Mouse (Mus musculus): ENCODE measurements at regions not wholly inside any gene's neighbourhood (a gene's known extent, or its start where the extent isn't known, plus 50 kb on each side); places are given as distances from the start of the nearest gene placed in this dataset.

DNA sequence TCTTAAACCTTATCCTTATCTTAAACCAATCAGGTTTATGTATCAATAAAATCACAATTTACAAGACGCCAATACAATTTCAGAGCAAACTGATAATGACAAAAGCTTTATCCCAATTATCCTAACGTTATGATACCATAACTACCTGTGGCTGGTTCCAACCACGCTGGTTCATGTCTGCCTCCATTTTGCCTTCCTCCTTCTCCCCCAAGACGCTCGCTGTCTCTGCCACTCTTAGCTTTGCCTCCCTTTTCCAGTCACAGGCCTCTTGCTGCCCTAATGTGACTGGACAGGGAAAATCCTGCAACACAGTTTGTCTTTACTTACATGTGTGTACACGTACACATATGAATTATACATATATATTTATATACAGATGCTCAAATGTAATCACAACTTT lies 101.3 kb upstream of the Cpm start:
- no peak for DNase-seq (ENCODE audit: low spot score in 2 of 2)

- DNase-seq (ENCODE audit: low spot score in 2 of 2): no peak
Observed at GRCm38 (mm10) chr10:117527243-117527642, 102.1 kb upstream of the Cpm start.

GRCm38 (mm10) chr10:117526834-117527188 lies 102.5 kb upstream of the Cpm start:
- no peak for DNase-seq (ENCODE audit: low spot score in 2 of 2)

DNA sequence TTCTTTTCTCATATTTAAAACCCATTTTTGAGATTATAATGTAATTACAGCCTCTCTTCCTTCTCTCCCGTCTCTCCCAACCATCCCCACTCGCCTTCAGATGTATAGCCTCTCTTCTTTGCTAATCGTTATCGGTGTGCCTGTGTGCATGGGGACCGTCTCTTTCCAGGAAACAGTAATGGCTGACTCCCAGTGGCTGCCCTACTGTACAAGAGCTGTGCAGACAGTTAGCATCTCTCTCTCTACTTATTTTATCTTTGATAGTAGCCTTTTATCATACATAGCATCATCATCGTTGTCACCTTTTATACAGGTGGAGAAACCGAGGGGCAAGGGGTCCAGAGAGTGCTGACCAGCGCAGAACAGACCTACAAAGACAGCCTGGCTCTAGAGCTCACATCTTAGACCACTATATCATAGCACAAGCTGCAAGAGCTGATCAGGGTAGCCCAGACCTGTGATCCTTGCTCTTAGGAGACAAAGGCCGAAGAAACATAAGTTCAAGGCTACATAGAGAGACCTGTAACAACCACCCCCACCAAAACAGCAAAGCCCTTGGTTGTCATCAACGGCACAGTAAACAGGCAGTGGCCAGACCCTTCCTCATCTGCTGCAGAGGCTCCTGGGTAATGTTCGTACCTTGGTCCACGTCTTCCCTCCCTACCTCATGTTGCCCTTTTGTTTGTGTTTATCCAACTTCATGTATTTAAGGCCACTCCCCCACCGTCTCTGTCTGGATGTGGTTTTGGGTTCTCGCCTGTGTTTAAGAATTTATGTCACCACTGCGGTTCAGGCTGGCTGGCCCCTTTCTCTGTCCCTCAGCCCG lies 103.1 kb upstream of the Cpm start:
- DNase-seq (ENCODE audit: low spot score in 2 of 2): no peak

- DNase-seq (ENCODE audit: low spot score in 2 of 2): no peak
Observed at GRCm38 (mm10) chr10:117525608-117526007, 103.7 kb upstream of the Cpm start.

DNA sequence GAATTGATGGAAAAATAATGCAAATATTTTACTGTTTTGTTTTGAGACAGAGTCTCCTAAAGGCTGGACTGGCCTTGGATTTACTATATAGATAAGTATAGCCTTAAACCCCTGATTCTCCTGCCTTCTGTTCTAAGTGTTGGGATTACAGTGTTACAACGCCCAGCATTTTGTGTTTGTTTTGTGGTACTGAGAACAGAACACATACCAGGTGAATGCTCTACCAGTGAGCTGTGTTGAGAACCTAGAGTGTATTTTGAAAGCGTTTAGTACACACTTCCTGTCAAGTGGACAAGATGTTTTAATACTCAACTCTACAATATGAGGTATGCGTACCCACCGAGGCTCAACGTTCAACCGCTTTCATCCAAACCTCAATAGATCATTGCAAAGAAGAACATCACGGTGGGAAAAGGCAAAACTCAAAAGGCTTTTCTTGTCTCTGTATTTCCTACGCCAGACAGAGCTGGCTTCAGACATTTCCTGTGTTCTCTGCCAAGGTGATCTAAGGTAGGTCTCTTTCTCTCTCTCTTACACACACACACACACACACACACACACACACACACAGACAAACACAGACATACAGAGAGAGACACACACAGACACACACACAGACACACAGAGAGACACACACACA lies 104.3 kb upstream of the Cpm start:
- no peak for DNase-seq (ENCODE audit: low spot score in 2 of 2)

GRCm38 (mm10) chr10:117524101-117524500 lies 105.2 kb upstream of the Cpm start:
- DNase-seq (ENCODE audit: low spot score in 2 of 2): no peak

DNA sequence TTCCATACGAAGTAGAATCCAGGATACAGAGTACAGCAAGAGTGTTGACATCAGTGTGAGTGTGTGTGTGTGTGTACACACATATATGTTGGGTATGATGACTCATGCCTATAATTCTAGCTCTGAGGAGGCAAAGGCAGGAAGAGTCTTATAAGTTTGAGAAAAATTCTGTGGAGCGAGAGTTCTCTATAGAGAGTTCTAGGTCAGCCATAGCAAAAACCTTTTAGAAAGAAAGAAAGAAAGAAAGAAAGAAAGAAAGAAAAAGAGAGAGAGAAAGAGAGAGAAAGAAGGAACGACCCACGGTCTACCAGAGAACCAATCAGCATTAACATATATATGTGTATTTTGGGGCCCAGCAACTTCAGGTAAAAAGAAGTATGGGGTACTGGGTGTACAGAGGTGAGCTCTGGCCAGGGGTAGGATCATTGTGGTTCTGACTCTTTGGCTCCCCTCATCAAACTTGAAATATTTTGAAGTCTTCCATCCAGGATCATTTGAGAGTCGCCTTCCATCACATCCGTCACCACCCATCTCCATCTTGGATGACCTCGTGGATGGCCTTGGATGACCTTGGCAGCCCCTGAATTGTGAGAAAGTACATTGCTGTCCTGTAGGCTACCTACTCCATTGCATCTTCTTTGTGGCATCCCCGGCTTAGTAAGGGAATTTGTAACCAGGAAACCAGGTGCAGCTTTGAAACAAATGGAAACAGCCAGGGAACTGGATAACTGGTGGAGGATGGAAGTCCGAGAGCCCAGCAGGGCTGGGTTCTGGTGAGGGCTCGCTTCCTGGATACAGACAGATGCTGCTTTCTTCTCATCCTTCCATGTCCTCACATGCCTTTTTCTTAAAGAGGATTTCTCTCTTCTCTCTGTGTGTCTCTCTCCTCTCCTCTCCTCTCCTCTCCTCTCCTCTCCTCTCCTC lies 106.1 kb upstream of the Cpm start:
- DNase-seq (ENCODE audit: low spot score in 2 of 2): no peak

GRCm38 (mm10) chr10:117522373-117522772 lies 106.9 kb upstream of the Cpm start:
- no peak for DNase-seq (ENCODE audit: low spot score in 2 of 2)

GRCm38 (mm10) chr10:117521315-117522270 lies 107.7 kb upstream of the Cpm start:
- no peak for DNase-seq (ENCODE audit: low spot score in 2 of 2)

- DNase-seq (ENCODE audit: low spot score in 2 of 2): no peak
Observed at GRCm38 (mm10) chr10:117520536-117521314, 108.6 kb upstream of the Cpm start.

DNA sequence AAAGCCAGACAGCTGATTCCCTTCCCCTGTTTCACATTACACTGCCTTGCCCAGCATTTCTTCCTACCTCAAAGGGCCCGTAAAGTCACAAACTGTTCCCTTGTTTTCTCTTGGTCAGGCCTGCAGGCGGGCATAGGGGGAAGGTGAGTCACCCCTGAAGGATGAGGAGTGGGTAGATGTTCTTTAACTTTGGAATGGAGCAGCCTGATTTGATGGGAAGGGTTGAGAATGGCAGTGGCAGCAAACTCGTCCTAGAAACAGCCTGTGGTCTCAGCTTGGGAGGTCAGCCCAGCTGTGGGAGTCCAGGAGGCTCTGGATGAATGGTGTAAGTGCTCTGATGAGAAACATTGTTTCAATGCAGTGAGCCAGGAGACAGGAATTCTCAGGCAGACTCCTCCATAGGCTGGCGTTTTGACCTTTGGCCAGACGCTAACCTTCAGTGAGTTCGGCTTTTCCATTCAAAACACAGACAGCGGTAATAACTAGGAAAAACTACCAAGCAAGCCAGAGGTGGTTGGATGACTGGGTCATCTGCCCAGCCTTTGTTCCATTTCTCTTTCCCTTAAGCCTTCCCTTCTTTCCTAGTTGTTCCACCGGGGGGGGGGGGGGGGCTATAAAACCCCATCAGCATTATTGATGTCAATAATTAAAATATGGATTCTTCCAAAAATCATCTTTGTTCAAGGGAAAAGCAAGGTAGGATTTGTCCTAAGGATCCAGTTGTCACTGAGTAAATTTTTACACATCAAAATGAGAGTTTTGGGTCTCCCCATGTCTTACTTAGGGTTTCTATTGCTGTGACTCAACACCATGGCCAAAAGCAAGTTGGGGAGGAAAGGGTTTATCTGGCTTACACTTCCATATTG lies 109.4 kb upstream of the Cpm start:
- no peak for DNase-seq (ENCODE audit: low spot score in 2 of 2)

- no peak for DNase-seq (ENCODE audit: low spot score in 2 of 2)
Observed at GRCm38 (mm10) chr10:117518793-117519669, 110.3 kb upstream of the Cpm start.

- DNase-seq (ENCODE audit: low spot score in 2 of 2): no peak
Observed at GRCm38 (mm10) chr10:117517800-117518770, 111.2 kb upstream of the Cpm start.

GRCm38 (mm10) chr10:117517071-117517714 lies 112.1 kb upstream of the Cpm start:
- DNase-seq (ENCODE audit: low spot score in 2 of 2): no peak

DNA sequence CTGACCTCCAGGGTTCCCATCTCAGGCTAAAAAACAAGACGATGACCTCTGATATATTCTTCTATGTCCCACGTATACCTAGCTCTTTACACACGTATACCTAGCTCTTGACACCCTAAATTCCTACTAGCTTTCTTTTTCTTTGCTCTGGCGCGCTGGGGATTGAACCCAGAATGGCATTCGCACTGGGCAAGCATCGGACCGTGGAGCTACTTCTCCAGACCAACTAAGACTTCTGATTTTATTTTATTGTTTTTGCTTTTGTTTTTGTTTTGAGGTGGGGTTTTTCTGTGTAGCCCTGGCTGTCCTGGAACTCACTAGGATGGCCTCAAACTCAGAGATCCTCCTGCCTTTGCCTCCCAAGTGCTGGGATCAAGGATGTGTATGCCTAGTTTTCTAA lies 112.8 kb upstream of the Cpm start:
- DNase-seq (ENCODE audit: low spot score in 2 of 2): no peak

Data from frontal cortex, postnatal 10 days (tissue).